Mouse (Mus musculus) liver, adult 2 months (tissue): ENCODE results near the gene Acads. TPM values are rescaled to one million over a fixed set of nuclear protein-coding genes. Genes with fewer than 3 reads are reported as not detected.

ENCODE experiments used
- DNase-seq: peaks from one replicate; pipeline ENCODE4 v3.0.0-alpha.2; 2011; ENCODE audit warnings: low read depth, low spot score; ENCODE audit errors: extremely low read depth
- H3K27ac ChIP-seq: fragments of 200-500 bp; replicated peaks from 2 replicates; pipeline ENCODE4 v1.5.1; 2012; ENCODE audit warnings: low read depth, mild to moderate bottlenecking, control low read depth, inconsistent platforms, low read length; ENCODE audit not compliant: insufficient read depth
- H3K27me3 ChIP-seq: fragments of 200-500 bp; 2 replicates; pipeline ENCODE4 v1.6.1; 2012; ENCODE audit warnings: mild to moderate bottlenecking, moderate library complexity, low read length, inconsistent platforms; ENCODE audit not compliant: control insufficient read depth, insufficient read depth
- H3K36me3 ChIP-seq: fragments of 200-500 bp; 2 replicates; pipeline ENCODE4 v1.6.1; 2012; ENCODE audit warnings: low read length, inconsistent platforms; ENCODE audit not compliant: control insufficient read depth, insufficient read depth
- H3K4me1 ChIP-seq: fragments of 200-500 bp; 2 replicates; pipeline ENCODE4 v1.6.1; 2011; ENCODE audit warnings: low read length; ENCODE audit not compliant: control insufficient read depth, insufficient read depth
- H3K4me3 ChIP-seq: fragments of 200-500 bp; 2 replicates; pipeline ENCODE4 v1.5.1; 2011; ENCODE audit warnings: low read depth, mild to moderate bottlenecking, control low read depth, low read length, moderate library complexity; ENCODE audit not compliant: insufficient read depth
- H3K79me2 ChIP-seq: fragments of 200-500 bp; 2 replicates; pipeline ENCODE4 v1.6.1; 2012; ENCODE audit warnings: inconsistent platforms, mild to moderate bottlenecking, low read length, moderate library complexity; ENCODE audit not compliant: control insufficient read depth, insufficient read depth
- H3K9ac ChIP-seq: fragments of 200-500 bp; 2 replicates; pipeline ENCODE4 v1.6.1; 2012; ENCODE audit warnings: low read depth, mild to moderate bottlenecking, control low read depth, inconsistent platforms, low read length
- CTCF ChIP-seq: fragments of 200-500 bp; IDR thresholded peaks from 2 replicates; pipeline ENCODE4 v1.5.1; 2011; ENCODE audit warnings: low read depth, low read length, control low read depth
- POLR2A ChIP-seq: fragments of 200-500 bp; IDR thresholded peaks from 2 replicates; pipeline ENCODE4 v1.6.1; 2011; ENCODE audit warnings: low read length, control low read depth; ENCODE audit not compliant: insufficient read depth; ENCODE audit errors: extremely low read depth
- WGBS: fragments of 180-500 bp; shearing (Covaris S2); methylation state at CpG from one replicate; pipeline ENCODE4 v1.1.7; 2018; 5-methylcytosine and 5-hydroxymethylcytosine counted together
- polyA plus RNA-seq: library from polyadenylated mRNA; depleted of rRNA; stranded (reverse); fragments of >200 nt; gene quantifications from 2 replicates; pipeline ENCODE4 v1.2.3, GENCODE M21; 2012
- total RNA-seq: library from RNA; depleted of rRNA; stranded (reverse); fragments of >200 nt; gene quantifications from 2 replicates; pipeline ENCODE4 v1.2.3, GENCODE M21; 2014

Acads gene
- total and polyA plus RNA-seq, 2 experiments, result 140 to 255 TPM

DNA sequence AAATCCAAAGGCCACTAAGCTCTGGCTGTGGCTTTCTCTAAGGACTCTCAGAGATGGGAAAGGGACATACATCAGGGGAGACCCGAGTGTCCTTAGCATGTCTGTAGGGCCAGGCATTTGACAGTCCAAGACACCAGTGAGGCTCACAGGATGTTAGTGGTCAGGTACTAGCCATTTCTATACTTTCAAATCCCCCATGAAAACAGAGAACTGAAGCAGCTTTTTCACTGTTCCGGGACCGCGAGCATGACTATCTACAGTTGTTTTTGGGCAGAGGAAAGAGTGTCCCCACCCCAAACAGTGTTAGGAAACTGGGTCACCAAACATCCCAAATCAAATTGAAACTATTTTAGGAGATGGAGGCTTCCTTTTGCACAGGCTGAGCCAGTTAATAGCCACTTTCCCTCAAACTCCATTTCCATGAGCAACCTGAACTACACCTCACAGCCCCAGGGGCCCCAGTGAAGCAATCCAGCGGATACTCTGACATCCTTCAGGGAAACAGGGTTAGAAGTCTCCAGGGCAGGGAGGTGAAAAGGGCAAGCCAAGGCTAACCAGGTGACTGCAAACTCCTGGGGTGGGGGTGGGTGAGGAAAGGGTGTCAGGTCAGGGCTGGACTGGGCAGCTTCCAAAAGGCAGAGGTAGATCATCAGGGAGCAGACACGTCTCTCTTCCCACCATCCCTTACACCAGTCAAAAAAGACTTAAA, 14.4 kb upstream of the Acads start:
- no peak overlapping the region for H3K9ac ChIP-seq
- WGBS, result 23% methylated on average over 6 of the region's 6 CpGs
- H3K27ac ChIP-seq, result no peak overlapping the region

DNA sequence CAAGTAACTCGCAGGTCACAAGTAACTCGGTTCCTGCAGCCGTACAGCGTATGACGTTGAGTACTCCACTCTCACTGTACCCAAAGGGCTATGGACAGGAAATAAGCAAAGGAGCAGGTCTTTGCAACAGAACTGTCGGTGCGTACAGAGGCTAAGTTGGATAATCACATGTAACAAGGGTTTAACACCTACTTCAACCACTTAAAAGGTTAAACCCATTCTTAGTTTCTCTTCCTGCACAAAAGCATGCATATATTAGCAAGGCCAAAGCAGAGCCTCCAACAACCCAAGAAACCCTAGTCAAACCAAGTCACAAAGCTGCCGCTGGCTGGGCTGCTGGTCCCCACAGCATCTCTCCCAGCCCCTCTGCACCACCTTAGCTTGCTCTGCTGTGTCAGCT, 13.3 kb upstream of the Acads start:
- no peak overlapping the region for H3K27ac ChIP-seq
- peaks cover 4% of the 10 kb centered on the region; the same call in 1 of the 2 replicates for H3K79me2 ChIP-seq
- H3K4me1 ChIP-seq, result peaks cover 9% of the 10 kb centered on the region; the same call in 1 of the 2 replicates
- peaks cover 6% of the 10 kb centered on the region; the same call in 1 of the 2 replicates for H3K36me3 ChIP-seq
- DNase-seq, result no peak
- 93% methylated on average over 8 of the region's 8 CpGs for WGBS
- no peak for TF ChIP-seq POLR2A
- TF ChIP-seq CTCF, result no peak
- no peaks in the 10 kb centered on the region for H3K27me3 ChIP-seq
- no peak overlapping the region for H3K4me3 ChIP-seq
- no peak overlapping the region for H3K9ac ChIP-seq

More for the DNA sequence above, 14.4 kb upstream of the Acads start:
- TF ChIP-seq CTCF, result no peak
- no peak for TF ChIP-seq POLR2A
- DNase-seq, result peak; percentile 62
- Histone ChIP-seq H3K79me2 (peaks cover 4% of the 10 kb centered on the region; the same call in 1 of the 2 replicates), H3K36me3 (peaks cover 3% of the 10 kb centered on the region; the same call in 1 of the 2 replicates), H3K27me3 (no peaks in the 10 kb centered on the region), H3K4me3 (no peak overlapping the region), H3K4me1 (peaks cover 9% of the 10 kb centered on the region; the same call in 1 of the 2 replicates)

DNA sequence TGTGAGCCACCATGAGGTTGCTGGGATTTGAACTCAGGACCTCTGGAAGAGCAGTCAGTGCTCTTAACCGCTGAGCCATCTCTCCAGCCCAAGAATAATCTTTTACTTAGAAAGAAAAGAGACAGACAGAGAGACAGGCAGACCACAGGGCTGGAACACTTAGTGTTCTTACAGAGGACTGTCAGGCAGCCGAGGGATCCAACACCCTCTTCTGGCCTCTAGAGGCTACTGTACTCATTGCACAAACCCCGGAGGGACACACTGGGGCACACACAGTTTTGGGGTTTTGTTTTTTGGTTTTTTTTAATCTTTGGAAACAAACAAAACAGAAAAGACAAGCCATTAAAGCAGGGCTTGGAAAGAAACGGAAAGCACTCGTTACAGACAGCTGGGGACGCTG, 10.2 kb upstream of the Acads start:
- 93% methylated on average over 6 of the region's 6 CpGs for WGBS
- peaks cover 9% of the 10 kb centered on the region; the same call in 1 of the 2 replicates for H3K4me1 ChIP-seq
- no peaks in the 10 kb centered on the region for H3K27me3 ChIP-seq
- H3K36me3 ChIP-seq, result peaks cover 6% of the 10 kb centered on the region; the same call in 1 of the 2 replicates
- no peak overlapping the region for H3K4me3 ChIP-seq
- no peak for DNase-seq
- H3K9ac ChIP-seq, result no peak overlapping the region
- no peak overlapping the region for H3K27ac ChIP-seq
- peaks cover 3% of the 10 kb centered on the region; the same call in 1 of the 2 replicates for H3K79me2 ChIP-seq
- TF ChIP-seq POLR2A (no peak), CTCF (no peak)

DNA sequence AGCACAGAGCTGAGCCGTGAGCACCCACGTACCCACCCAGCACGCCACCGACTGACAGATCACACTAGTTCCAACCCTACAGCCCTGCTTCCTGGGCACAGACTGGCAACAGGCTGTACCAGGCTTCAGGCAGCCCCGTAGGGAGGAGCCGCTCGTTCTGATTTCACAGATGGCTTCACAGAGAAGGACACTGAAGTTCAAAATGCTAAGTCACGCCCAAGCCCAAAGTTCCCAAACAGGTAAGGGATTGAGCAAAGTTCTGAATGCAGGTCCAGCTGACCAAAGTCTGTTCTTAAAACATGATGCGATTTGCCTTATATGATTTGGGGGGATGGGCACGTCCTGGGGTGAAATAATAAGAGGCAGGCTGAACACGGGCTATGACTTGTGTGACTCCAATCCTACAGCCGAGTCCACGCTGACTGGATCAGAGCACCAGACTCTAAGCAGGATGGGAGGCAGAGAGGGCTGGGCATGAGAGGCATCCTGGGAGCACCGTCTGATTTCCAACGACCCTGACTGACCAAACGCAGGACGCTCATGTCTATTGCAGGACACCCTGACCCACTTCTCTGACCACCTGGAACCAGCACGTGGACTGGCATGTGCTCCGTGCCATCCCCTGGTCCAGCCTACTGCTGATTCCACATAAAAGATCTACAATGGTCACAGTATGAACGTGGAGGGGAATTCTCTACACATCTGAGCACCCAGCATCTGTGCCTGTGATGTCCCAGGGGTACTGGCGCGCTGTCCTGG, 8.5 kb upstream of the Acads start:
- H3K27me3 ChIP-seq, result no peaks in the 10 kb centered on the region
- no peak overlapping the region for H3K4me3 ChIP-seq
- H3K9ac ChIP-seq, result no peak overlapping the region
- 93% methylated on average over 22 of the region's 22 CpGs for WGBS
- no peaks in the 10 kb centered on the region for H3K4me1 ChIP-seq
- peak; percentile 34 for DNase-seq
- TF ChIP-seq POLR2A (no peak), CTCF (no peak)
- no peak overlapping the region for H3K27ac ChIP-seq
- H3K36me3 ChIP-seq, result peaks cover 6% of the 10 kb centered on the region; the same call in 1 of the 2 replicates
- H3K79me2 ChIP-seq, result no peaks in the 10 kb centered on the region

DNA sequence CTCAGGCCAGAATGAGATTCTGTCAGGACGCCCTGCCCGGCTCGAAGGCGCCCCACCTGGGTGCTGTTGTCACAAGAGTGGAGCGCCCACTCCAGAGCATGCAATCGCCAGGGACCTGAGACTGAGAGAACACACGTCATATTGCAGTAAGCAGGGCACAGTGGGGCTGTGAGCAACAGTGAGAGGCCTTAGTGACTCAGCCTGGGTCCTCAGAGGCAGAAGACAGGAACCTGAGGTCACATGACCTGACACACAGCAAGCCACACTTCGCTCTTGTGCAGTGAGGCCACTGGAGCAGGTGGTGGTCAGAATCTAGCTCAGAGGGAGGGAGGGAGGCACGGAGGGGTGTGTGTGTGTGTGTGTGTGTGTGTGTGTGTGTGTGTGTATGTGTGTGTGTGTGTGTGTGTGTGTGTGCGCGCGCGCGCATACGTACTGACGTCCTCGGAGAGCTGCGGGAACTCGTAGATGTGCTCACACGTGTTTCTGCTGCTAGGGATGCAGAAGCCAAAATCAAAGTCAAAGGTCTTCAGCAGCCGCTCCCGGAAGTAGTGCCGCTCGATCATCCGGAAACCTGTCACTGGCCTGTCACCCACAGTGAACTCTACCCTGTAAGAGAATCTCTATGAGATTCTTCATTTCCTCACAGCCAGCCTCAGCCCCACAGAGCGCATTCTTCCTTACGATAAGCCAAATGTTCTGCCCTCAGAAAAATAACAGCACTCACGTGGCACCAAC, 7.6 kb upstream of the Acads start:
- Histone ChIP-seq H3K27me3 (no peaks in the 10 kb centered on the region), H3K4me1 (no peaks in the 10 kb centered on the region), H3K4me3 (no peak overlapping the region), H3K79me2 (no peaks in the 10 kb centered on the region), H3K9ac (no peak overlapping the region), H3K27ac (no peak overlapping the region), H3K36me3 (peaks cover 6% of the 10 kb centered on the region; the same call in 1 of the 2 replicates)
- 92% methylated on average over 28 of the region's 28 CpGs for WGBS
- no peak for TF ChIP-seq POLR2A
- no peak for TF ChIP-seq CTCF
- no peak for DNase-seq
